Mouse (Mus musculus) neural tube, embryonic 13.5 days (tissue): ENCODE measurements around the gene Pak2. TPM values are rescaled to one million over a fixed set of nuclear protein-coding genes. Genes with fewer than 3 reads are reported as not detected.

ENCODE experiments used
- ATAC-seq: fragments of 200-750 bp; cut with Nextera tagmentation; 2 replicates; pipeline ENCODE4 v1.8.0; 2017; ENCODE audit warnings: low read depth, mild to moderate bottlenecking, moderate TSS enrichment, moderate library complexity
- H3K27ac ChIP-seq: fragments of 300-500 bp; sonication (generic); replicated peaks from 2 replicates; pipeline ENCODE4 v1.5.1; 2015; ENCODE audit warnings: moderate library complexity, mild to moderate bottlenecking, inconsistent platforms
- H3K27me3 ChIP-seq: fragments of 300-500 bp; sonication (generic); 2 replicates; pipeline ENCODE4 v1.6.1; 2015; ENCODE audit warnings: mild to moderate bottlenecking, inconsistent platforms
- H3K36me3 ChIP-seq: fragments of 300-500 bp; sonication (generic); 2 replicates; pipeline ENCODE4 v1.6.1; 2015; ENCODE audit warnings: mild to moderate bottlenecking, inconsistent platforms
- H3K4me1 ChIP-seq: fragments of 300-500 bp; sonication (generic); replicated peaks from 2 replicates; pipeline ENCODE4 v1.6.1; 2015; ENCODE audit warnings: inconsistent platforms
- H3K4me2 ChIP-seq: fragments of 300-500 bp; sonication (generic); 2 replicates; pipeline ENCODE4 v1.6.1; 2015; ENCODE audit warnings: inconsistent platforms, mild to moderate bottlenecking, moderate library complexity
- H3K4me3 ChIP-seq: fragments of 300-500 bp; sonication (generic); 2 replicates; pipeline ENCODE4 v1.5.1; 2015; ENCODE audit warnings: mild to moderate bottlenecking, inconsistent platforms
- H3K9ac ChIP-seq: fragments of 300-500 bp; sonication (generic); 2 replicates; pipeline ENCODE4 v1.6.1; 2015; ENCODE audit warnings: moderate library complexity, mild to moderate bottlenecking, inconsistent platforms
- H3K9me3 ChIP-seq: fragments of 300-500 bp; sonication (generic); 2 replicates; pipeline ENCODE4 v1.6.1; 2016; ENCODE audit warnings: inconsistent platforms
- WGBS: fragments of 180-500 bp; shearing (Covaris S2); methylation state at CpG from one replicate; pipeline ENCODE4 v1.1.7; 2015; 5-methylcytosine and 5-hydroxymethylcytosine counted together
- polyA plus RNA-seq: library from polyadenylated mRNA; unstranded; fragments of >200 nt; fragmentation: Nextera tagmentation; extraction: Ambion mirVana; gene quantifications from 2 replicates; pipeline ENCODE4 v1.2.1, GENCODE M21; 2015

The Pak2 gene
- polyA plus RNA-seq: 30.7 and 33.0 TPM in 2 replicates

DNA sequence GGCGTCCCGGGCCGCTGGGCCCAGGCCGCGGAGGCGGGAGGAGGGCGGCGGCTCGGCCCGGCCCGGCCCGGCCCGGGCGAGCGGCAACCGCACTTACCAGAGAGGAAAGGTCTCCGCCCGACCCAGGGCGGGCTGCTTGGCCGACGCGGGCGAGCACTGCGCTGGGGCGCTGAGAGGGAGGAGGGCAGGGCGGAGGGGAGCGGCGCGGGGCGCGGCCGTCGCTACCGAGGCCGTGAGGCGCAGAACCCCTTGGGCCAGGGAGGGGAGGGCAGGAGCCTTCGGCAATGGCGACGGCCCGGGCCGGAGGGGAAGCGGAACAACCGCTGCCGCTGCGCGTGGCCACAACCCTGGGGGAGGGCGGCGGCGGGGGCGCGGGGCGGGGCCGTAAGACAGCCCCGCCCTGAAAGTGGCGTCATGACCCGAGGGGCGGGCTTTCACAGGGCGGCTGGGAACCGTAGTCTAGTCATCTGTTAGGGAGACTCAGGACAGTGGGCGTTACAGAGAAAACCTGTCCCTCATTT, at the start of gene Pak2:
Pak2 (minus strand) TSS at position 352 of the 521 bp plus-strand sequence.
- Histone ChIP-seq H3K27me3 (no peaks in the 10 kb centered on the region), H3K4me2 (peak within 1 kb of the TSS; percentile 84), H3K27ac (peak within 1 kb of the TSS; percentile 94), H3K36me3 (peaks cover 12% of the 10 kb centered on the region), H3K9ac (peak within 1 kb of the TSS; percentile 97), H3K4me3 (peak within 1 kb of the TSS; percentile 97), H3K4me1 (peaks cover 31% of the 10 kb centered on the region), H3K9me3 (no peaks in the 10 kb centered on the region)
- ATAC-seq: peak; percentile 98
- under 1% methylated on average over 54 of the region's 60 CpGs for WGBS

DNA sequence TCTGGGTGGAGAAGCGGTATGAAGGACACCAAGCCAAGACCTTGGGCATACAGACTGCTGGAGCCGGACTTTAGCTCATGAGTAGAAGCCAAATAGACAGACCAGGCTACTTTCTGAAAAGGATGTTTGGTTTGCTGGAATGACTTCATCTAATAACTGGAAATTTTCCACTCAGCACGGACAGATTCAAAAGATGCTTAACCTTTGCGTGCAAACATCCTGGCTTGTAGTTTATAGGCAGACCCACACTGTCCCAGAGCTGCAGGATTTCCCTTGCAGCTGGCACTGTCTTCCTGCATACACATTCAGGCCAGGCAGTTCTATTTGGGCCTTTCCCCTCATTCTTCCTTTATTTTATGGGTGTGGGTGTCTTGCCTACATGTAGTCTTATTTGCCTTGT, 47.9 kb upstream of the Pak2 start:
- no peak for ATAC-seq
- H3K4me2 ChIP-seq: no peak overlapping the region
- no peak overlapping the region for H3K9ac ChIP-seq
- no peaks in the 10 kb centered on the region for H3K36me3 ChIP-seq
- H3K27me3 ChIP-seq: no peaks in the 10 kb centered on the region
- no peaks in the 10 kb centered on the region for H3K4me1 ChIP-seq
- H3K9me3 ChIP-seq: no peaks in the 10 kb centered on the region
- 90% methylated on average over 4 of the region's 4 CpGs for WGBS
- no peak overlapping the region for H3K4me3 ChIP-seq
- no peak overlapping the region for H3K27ac ChIP-seq

DNA sequence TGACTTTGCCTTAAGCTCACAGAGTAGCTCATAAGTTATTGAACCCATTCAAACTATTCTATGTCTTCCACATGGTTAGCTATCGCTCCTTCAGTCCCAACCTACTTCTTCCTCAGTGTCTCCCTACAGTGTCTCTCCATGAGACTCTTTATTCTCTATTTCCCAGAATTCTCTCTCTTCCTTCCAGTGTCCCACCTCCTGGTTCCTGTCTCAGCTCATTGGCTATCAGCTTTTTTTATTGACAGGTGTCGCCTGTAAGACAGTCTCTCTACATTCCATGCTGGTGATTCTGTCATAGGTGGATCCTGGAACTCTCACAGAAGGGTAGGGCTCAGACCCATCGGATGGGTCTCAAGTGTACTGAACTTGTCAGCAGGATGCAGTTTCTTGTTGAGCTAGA, 46.2 kb upstream of the Pak2 start:
- Histone ChIP-seq H3K9ac (no peak overlapping the region), H3K4me3 (no peak overlapping the region), H3K27me3 (no peaks in the 10 kb centered on the region), H3K4me1 (no peaks in the 10 kb centered on the region), H3K9me3 (no peaks in the 10 kb centered on the region), H3K27ac (no peak overlapping the region), H3K36me3 (no peaks in the 10 kb centered on the region), H3K4me2 (no peak overlapping the region)
- no peak for ATAC-seq
- WGBS: 94% methylated on average over 3 of the region's 3 CpGs

DNA sequence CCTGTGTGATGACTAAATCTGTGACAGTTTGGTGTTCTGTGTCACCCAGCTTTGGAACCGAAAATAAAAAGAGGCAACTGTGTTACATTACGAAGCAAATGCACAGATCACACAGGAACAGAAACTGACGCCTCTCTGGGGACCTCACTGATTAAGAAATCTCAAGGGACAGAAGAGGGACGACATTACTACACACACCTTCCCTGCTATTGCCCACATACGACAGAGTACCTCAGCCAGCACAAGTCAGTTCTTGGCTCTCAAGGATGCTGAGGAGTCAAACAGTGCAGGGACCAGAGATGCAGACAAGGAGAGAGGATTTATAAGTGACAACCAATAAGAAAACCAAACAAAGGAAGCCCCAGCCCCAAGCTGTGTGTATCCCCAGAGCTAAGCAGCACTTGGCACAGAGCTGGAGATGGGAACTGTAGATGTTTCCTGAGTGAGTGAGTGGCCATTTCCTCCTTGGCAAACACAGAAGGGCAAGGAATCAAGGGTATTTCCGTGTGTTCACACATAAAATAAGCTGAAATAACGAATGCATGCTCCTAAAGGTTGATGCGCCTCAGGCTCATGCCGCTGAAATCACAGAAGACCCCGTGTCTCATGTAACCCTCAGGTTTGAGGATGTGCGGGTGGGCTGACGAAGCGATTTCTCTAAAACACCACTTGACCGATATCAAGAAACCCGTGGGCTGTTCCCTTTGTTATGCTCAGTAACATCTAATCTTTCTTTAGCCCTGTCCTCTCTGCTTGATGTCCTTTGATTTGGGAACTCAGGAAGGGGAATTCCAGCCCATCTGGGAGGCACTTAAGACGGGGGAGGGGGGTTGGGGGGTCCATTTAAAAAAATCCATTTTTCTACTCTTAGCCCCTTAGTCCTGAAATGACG, 45.5 kb upstream of the Pak2 start:
- Histone ChIP-seq H3K4me3 (no peak overlapping the region), H3K27me3 (no peaks in the 10 kb centered on the region), H3K36me3 (no peaks in the 10 kb centered on the region), H3K9ac (no peak overlapping the region), H3K4me2 (no peak overlapping the region), H3K27ac (no peak overlapping the region), H3K4me1 (no peaks in the 10 kb centered on the region), H3K9me3 (no peaks in the 10 kb centered on the region)
- 74% methylated on average over 17 of the region's 17 CpGs for WGBS
- no peak for ATAC-seq

DNA sequence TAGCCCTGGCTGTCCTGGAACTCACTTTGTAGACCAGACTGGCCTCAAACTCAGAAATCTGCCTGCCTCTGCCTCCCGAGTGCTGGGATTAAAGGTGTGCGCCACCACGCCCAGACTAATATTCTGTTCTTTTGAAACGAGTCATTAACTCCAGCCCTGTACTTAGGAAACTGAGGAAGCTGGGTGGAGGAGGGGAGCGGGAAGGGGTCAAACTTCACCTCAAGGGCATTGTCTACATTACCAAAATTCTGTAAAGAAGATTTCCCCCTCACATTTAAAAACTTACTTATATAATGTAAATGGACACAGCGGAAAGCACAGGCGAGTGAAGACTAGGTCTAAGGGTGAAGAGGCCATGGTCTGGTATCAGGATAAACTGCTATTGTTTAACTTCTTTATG, 44.9 kb upstream of the Pak2 start:
- no peak overlapping the region for H3K9ac ChIP-seq

GRCm38 (mm10) chr16:32120454-32120853, 41.3 kb upstream of the Pak2 start:
- Histone ChIP-seq H3K4me2 (no peak overlapping the region), H3K9me3 (no peaks in the 10 kb centered on the region), H3K4me3 (no peak overlapping the region), H3K27me3 (no peaks in the 10 kb centered on the region), H3K9ac (no peak overlapping the region), H3K27ac (no peak overlapping the region), H3K4me1 (no peaks in the 10 kb centered on the region), H3K36me3 (no peaks in the 10 kb centered on the region)
- ATAC-seq: no peak
- WGBS: 76% methylated on average over 3 of the region's 3 CpGs

More for the DNA sequence above, 44.9 kb upstream of the Pak2 start:
- no peak overlapping the region for H3K4me2 ChIP-seq
- 90% methylated on average over 7 of the region's 7 CpGs for WGBS
- H3K36me3 ChIP-seq: no peaks in the 10 kb centered on the region
- no peaks in the 10 kb centered on the region for H3K27me3 ChIP-seq
- no peak overlapping the region for H3K27ac ChIP-seq
- no peaks in the 10 kb centered on the region for H3K4me1 ChIP-seq
- no peaks in the 10 kb centered on the region for H3K9me3 ChIP-seq
- H3K4me3 ChIP-seq: no peak overlapping the region
- ATAC-seq: no peak

- Histone ChIP-seq H3K9ac (no peak overlapping the region), H3K4me1 (no peaks in the 10 kb centered on the region), H3K36me3 (no peaks in the 10 kb centered on the region), H3K9me3 (no peaks in the 10 kb centered on the region), H3K27me3 (no peaks in the 10 kb centered on the region), H3K4me3 (no peak overlapping the region), H3K4me2 (no peak overlapping the region), H3K27ac (no peak overlapping the region)
- ATAC-seq: no peak
- 65% methylated on average over 5 of the region's 5 CpGs for WGBS
Observed at GRCm38 (mm10) chr16:32116186-32116585, 37.0 kb upstream of the Pak2 start.

GRCm38 (mm10) chr16:32115781-32116180, 36.6 kb upstream of the Pak2 start:
- 72% methylated on average over 6 of the region's 6 CpGs for WGBS
- peaks cover under 1% of the 10 kb centered on the region; the same call in 1 of the 2 replicates for H3K36me3 ChIP-seq
- H3K4me1 ChIP-seq: no peaks in the 10 kb centered on the region
- no peak overlapping the region for H3K4me3 ChIP-seq
- H3K27me3 ChIP-seq: no peaks in the 10 kb centered on the region
- H3K9ac ChIP-seq: no peak overlapping the region
- no peak overlapping the region for H3K4me2 ChIP-seq
- H3K27ac ChIP-seq: no peak overlapping the region
- no peak for ATAC-seq
- no peaks in the 10 kb centered on the region for H3K9me3 ChIP-seq

GRCm38 (mm10) chr16:32114968-32115695, 36.0 kb upstream of the Pak2 start:
- ATAC-seq: no peak
- no peak overlapping the region for H3K9ac ChIP-seq
- WGBS: 19% methylated on average over 15 of the region's 15 CpGs
- no peaks in the 10 kb centered on the region for H3K4me1 ChIP-seq
- H3K4me2 ChIP-seq: no peak overlapping the region
- no peaks in the 10 kb centered on the region for H3K27me3 ChIP-seq
- H3K4me3 ChIP-seq: no peak overlapping the region
- no peaks in the 10 kb centered on the region for H3K9me3 ChIP-seq
- no peak overlapping the region for H3K27ac ChIP-seq
- peaks cover 7% of the 10 kb centered on the region for H3K36me3 ChIP-seq

GRCm38 (mm10) chr16:32114406-32114805, 35.3 kb upstream of the Pak2 start:
- Histone ChIP-seq H3K4me2 (no peak overlapping the region), H3K27ac (no peak overlapping the region), H3K36me3 (peaks cover 14% of the 10 kb centered on the region), H3K4me3 (no peak overlapping the region), H3K9me3 (no peaks in the 10 kb centered on the region), H3K9ac (no peak overlapping the region), H3K4me1 (no peaks in the 10 kb centered on the region), H3K27me3 (no peaks in the 10 kb centered on the region)
- 86% methylated on average over 10 of the region's 10 CpGs for WGBS
- ATAC-seq: no peak

DNA sequence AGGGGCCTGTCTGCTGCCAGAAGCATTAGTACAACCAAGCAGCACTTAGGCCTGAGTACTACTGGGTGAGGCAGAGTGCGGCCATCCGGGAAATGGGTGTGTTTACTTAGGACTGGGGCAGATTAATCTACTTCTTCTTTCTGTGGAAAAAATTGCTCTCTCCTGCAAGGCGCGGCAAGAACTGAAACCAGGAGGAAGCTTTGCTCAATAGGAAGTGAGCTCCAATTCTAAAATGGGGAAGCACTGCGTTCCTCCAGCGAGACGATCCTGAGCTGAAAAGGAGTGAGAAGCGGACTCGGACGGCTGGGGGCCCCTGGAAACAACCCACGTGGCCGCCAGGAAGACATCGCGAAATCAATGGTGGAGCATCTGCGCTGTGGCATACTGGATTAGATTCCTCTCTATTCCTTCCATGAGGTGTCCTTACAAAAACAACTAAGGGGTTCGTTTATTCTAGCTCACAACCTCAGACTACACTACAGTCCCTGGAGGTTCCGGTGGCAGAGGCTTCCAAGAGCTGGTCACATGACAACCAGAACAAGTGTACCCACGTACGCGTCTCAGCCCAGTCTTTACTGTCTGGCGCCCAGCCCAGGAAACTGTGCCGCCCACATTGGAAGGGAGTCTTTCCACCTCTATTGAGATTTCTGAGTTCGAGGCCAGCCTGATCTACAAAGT, 34.5 kb upstream of the Pak2 start:
- H3K27ac ChIP-seq: no peak overlapping the region
- no peak overlapping the region for H3K4me2 ChIP-seq
- H3K9me3 ChIP-seq: no peaks in the 10 kb centered on the region
- H3K4me1 ChIP-seq: no peaks in the 10 kb centered on the region
- no peak for ATAC-seq
- H3K4me3 ChIP-seq: no peak overlapping the region
- peaks cover 14% of the 10 kb centered on the region for H3K36me3 ChIP-seq
- H3K9ac ChIP-seq: no peak overlapping the region
- 65% methylated on average over 23 of the region's 23 CpGs for WGBS
- H3K27me3 ChIP-seq: no peaks in the 10 kb centered on the region
